In the genomic region with DNA sequence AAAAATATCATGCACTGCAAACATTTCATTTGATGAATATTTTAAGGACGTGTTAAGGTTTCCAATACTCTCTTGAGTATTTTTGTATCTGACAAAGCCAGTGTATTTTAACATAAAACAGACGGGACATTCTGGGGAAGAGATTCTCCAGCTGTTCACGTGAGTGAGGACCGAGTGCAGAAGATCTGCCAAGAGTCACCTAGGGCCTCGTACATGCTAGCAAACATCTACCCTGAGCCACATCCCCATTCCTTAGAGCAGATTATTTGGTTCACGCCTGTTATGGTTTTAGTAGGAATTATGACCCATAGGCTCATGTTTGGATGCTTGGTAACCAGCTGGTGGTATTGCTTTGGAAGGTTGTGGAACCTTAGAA, we compare ENCODE assay signal across 21 mouse cellular contexts. TPM values are rescaled to one million over a fixed set of nuclear protein-coding genes. Genes with fewer than 3 reads are reported as not detected.
DNase-seq lines count a peak whose midpoint lies in the region; ATAC-seq and TF ChIP-seq lines count a peak whose summit lies in the region.
"Had no signal": no experiment of that assay in that cellular context is flagged by ENCODE, and none has a peak within 500 bp of the region (broad histone marks: within the 10 kb centered on the region; RNA-seq: fewer than 3 reads in every experiment).

No protein-coding gene starts in this region.

- H3K36me3 ChIP-seq in heart, embryonic 10.5 days, result no peaks in the 10 kb centered on the region
- H3K36me3 ChIP-seq in kidney, embryonic 16.5 days (ENCODE audit: insufficient read depth, low read length), result no peaks in the 10 kb centered on the region
- H3K36me3 ChIP-seq in intestine, embryonic 16.5 days (ENCODE audit: control insufficient read depth, insufficient read depth, low read length), result no peaks in the 10 kb centered on the region
- H3K36me3 ChIP-seq in stomach, postnatal 0 days (ENCODE audit: control insufficient read depth, insufficient read depth, low read length), result no peaks in the 10 kb centered on the region
- H3K36me3 ChIP-seq in midbrain, embryonic 16.5 days (ENCODE audit: control insufficient read depth, insufficient read depth, low read length), result no peaks in the 10 kb centered on the region
- H3K36me3 ChIP-seq: embryonic facial prominence, embryonic 13.5 days; forebrain, embryonic 12.5 days; hindbrain, embryonic 13.5 days had no signal

- 80% methylated on average over 6 of the region's 6 CpGs for WGBS in heart, embryonic 10.5 days
- WGBS in kidney, embryonic 16.5 days, result 67% methylated on average over 6 of the region's 6 CpGs
- WGBS in intestine, embryonic 16.5 days, result 56% methylated on average over 6 of the region's 6 CpGs
- WGBS in stomach, postnatal 0 days, result 52% methylated on average over 6 of the region's 6 CpGs
- WGBS in midbrain, embryonic 16.5 days, result 89% methylated on average over 6 of the region's 6 CpGs

- TF ChIP-seq CTCF in stomach, postnatal 0 days (IDR thresholded peaks at IDR 0.05; ENCODE audit: low read depth), result no peak

- no peak overlapping the region for H3K9ac ChIP-seq in kidney, embryonic 16.5 days (replicated peaks; ENCODE audit: low read length)
- no peak overlapping the region for H3K9ac ChIP-seq in intestine, embryonic 16.5 days (ENCODE audit: low read depth, low read length)
- no peak overlapping the region for H3K9ac ChIP-seq in stomach, postnatal 0 days (ENCODE audit: low read length)
- H3K9ac ChIP-seq in midbrain, embryonic 16.5 days (ENCODE audit: low read depth, low read length), result no peak overlapping the region
- H3K9ac ChIP-seq: embryonic facial prominence, embryonic 13.5 days; forebrain, embryonic 12.5 days; hindbrain, embryonic 13.5 days had no signal

- no peak overlapping the region for H3K4me3 ChIP-seq in heart, embryonic 10.5 days
- no peak overlapping the region for H3K4me3 ChIP-seq in kidney, embryonic 16.5 days (ENCODE audit: low read length)
- no peak overlapping the region for H3K4me3 ChIP-seq in intestine, embryonic 16.5 days (ENCODE audit: low read length)
- H3K4me3 ChIP-seq in stomach, postnatal 0 days (ENCODE audit: low read depth, low read length), result no peak overlapping the region
- H3K4me3 ChIP-seq in midbrain, embryonic 16.5 days (ENCODE audit: low read depth, low read length), result no peak overlapping the region
- H3K4me3 ChIP-seq: embryonic facial prominence, embryonic 13.5 days; forebrain, embryonic 12.5 days; hindbrain, embryonic 13.5 days had no signal

- H3K27ac ChIP-seq in heart, embryonic 10.5 days, result peak overlapping the region; percentile 22; the same call in 1 of the 2 replicates
- peak overlapping the region; percentile 31; the same call in 1 of the 2 replicates for H3K27ac ChIP-seq in kidney, embryonic 16.5 days (ENCODE audit: low read length)
- H3K27ac ChIP-seq in intestine, embryonic 16.5 days (ENCODE audit: low read length), result peak overlapping the region; percentile 53
- peak overlapping the region; percentile 56; the same call in 1 of the 2 replicates for H3K27ac ChIP-seq in stomach, postnatal 0 days (replicated peaks)
- H3K27ac ChIP-seq in midbrain, embryonic 16.5 days (ENCODE audit: low read length), result no peak overlapping the region
- H3K27ac ChIP-seq: embryonic facial prominence, embryonic 13.5 days; forebrain, embryonic 12.5 days; hindbrain, embryonic 13.5 days had no signal

- peak; percentile 65 for DNase-seq in heart, embryonic 10.5 days (ENCODE audit: low spot score)
- no peak for DNase-seq in heart, adult 18-20 months
- no peak for DNase-seq in kidney, adult 8-10 months
- DNase-seq in stomach, postnatal 0 days (ENCODE audit: low spot score), result no peak
- DNase-seq: adrenal gland, postnatal 14 days; cerebellum, adult 11-12 months; cerebellum, adult 9-10 months; cerebellum, postnatal 36 days; gastrocnemius, postnatal 10 days; heart, postnatal 10 days had no signal

- no peak for TF ChIP-seq EP300 in stomach, postnatal 0 days (optimal IDR thresholded peaks at IDR 0.05)

- H3K4me1 ChIP-seq in heart, embryonic 10.5 days, result no peaks in the 10 kb centered on the region
- peaks cover 17% of the 10 kb centered on the region for H3K4me1 ChIP-seq in kidney, embryonic 16.5 days (ENCODE audit: insufficient read depth, low read length)
- peaks cover 3% of the 10 kb centered on the region; the same call in 1 of the 2 replicates for H3K4me1 ChIP-seq in intestine, embryonic 16.5 days (ENCODE audit: control insufficient read depth, insufficient read depth, low read length)
- H3K4me1 ChIP-seq in stomach, postnatal 0 days (replicated peaks; ENCODE audit: control insufficient read depth, insufficient read depth), result peaks cover 2% of the 10 kb centered on the region; the same call in 1 of the 2 replicates
- no peaks in the 10 kb centered on the region for H3K4me1 ChIP-seq in midbrain, embryonic 16.5 days (ENCODE audit: control insufficient read depth, insufficient read depth, low read length)
- H3K4me1 ChIP-seq: forebrain, embryonic 12.5 days; hindbrain, embryonic 13.5 days had no signal

- H3K4me2 ChIP-seq in kidney, embryonic 16.5 days (replicated peaks; ENCODE audit: low read depth, low read length), result no peak overlapping the region
- H3K4me2 ChIP-seq in intestine, embryonic 16.5 days (ENCODE audit: low read depth, low read length), result no peak overlapping the region
- no peak overlapping the region for H3K4me2 ChIP-seq in stomach, postnatal 0 days (replicated peaks; ENCODE audit: low read depth)
- H3K4me2 ChIP-seq in midbrain, embryonic 16.5 days (ENCODE audit: low read length), result no peak overlapping the region
- H3K4me2 ChIP-seq: embryonic facial prominence, embryonic 13.5 days; forebrain, embryonic 12.5 days; hindbrain, embryonic 13.5 days had no signal

- no peaks in the 10 kb centered on the region for H3K9me3 ChIP-seq in heart, embryonic 10.5 days
- no peaks in the 10 kb centered on the region for H3K9me3 ChIP-seq in kidney, embryonic 16.5 days (ENCODE audit: low read length)
- no peaks in the 10 kb centered on the region for H3K9me3 ChIP-seq in intestine, embryonic 16.5 days (ENCODE audit: control insufficient read depth, low read length)
- H3K9me3 ChIP-seq in stomach, postnatal 0 days (ENCODE audit: control insufficient read depth, low read length), result no peaks in the 10 kb centered on the region
- no peaks in the 10 kb centered on the region for H3K9me3 ChIP-seq in midbrain, embryonic 16.5 days (replicated peaks; ENCODE audit: control insufficient read depth, low read length, poor library complexity, severe bottlenecking)
- H3K9me3 ChIP-seq: embryonic facial prominence, embryonic 13.5 days; forebrain, embryonic 12.5 days; hindbrain, embryonic 13.5 days had no signal

- no peak for ATAC-seq in kidney, embryonic 16.5 days (ENCODE audit: low FRiP score, low TSS enrichment)
- ATAC-seq in intestine, embryonic 16.5 days, result peak; percentile 33; the same call in 1 of the 2 replicates
- no peak; the same call in 1 of the 2 replicates for ATAC-seq in stomach, postnatal 0 days (ENCODE audit: low FRiP score, low TSS enrichment)
- ATAC-seq in midbrain, embryonic 16.5 days, result no peak
- ATAC-seq: activated CD4-positive, CD25-positive, alpha-beta regulatory T cell, adult 4 months; forebrain, embryonic 16.5 days; Patski had no signal

- no peaks in the 10 kb centered on the region for H3K27me3 ChIP-seq in heart, embryonic 10.5 days (ENCODE audit: insufficient read depth, poor library complexity, severe bottlenecking)
- H3K27me3 ChIP-seq in kidney, embryonic 16.5 days (ENCODE audit: insufficient read depth, low read length), result no peaks in the 10 kb centered on the region
- no peaks in the 10 kb centered on the region for H3K27me3 ChIP-seq in intestine, embryonic 16.5 days (replicated peaks; ENCODE audit: control insufficient read depth, insufficient read depth, low read length)
- H3K27me3 ChIP-seq in stomach, postnatal 0 days (ENCODE audit: control insufficient read depth, insufficient read depth, low read length), result no peaks in the 10 kb centered on the region
- H3K27me3 ChIP-seq in midbrain, embryonic 16.5 days (ENCODE audit: control insufficient read depth, insufficient read depth, low read depth, low read length), result no peaks in the 10 kb centered on the region
- H3K27me3 ChIP-seq: embryonic facial prominence, embryonic 13.5 days; forebrain, embryonic 12.5 days; hindbrain, embryonic 13.5 days; Patski had no signal

RNA-seq across cellular contexts. Expression of a gene that starts 28.6 kb away (rescaled TPM):
- 0.70 and 1.4 TPM in 2 replicates for polyA plus RNA-seq in heart, embryonic 10.5 days (2016; fragmentation: Nextera tagmentation; extraction: Ambion mirVana)
- 10 to 100 TPM; 15.8 to 19.6 TPM for total RNA-seq in heart, adult 18-20 months (2021)
- 25.2 and 29.4 TPM in 2 replicates for polyA plus RNA-seq in kidney, embryonic 16.5 days (2015; fragmentation: Nextera tagmentation; extraction: Ambion mirVana)
- 30.1 and 35.7 TPM in 2 replicates for polyA plus RNA-seq in intestine, embryonic 16.5 days (2015; fragmentation: Nextera tagmentation; extraction: Ambion mirVana)
- 44.6 and 45.4 TPM in 2 replicates for polyA plus RNA-seq in stomach, postnatal 0 days (2015; fragmentation: Nextera tagmentation; extraction: Ambion mirVana)
- 14.7 and 15.4 TPM in 2 replicates for polyA plus RNA-seq in midbrain, embryonic 16.5 days (2015; fragmentation: Nextera tagmentation; extraction: Ambion mirVana)
- total RNA-seq: MEL had no signal
- polyA plus RNA-seq: C2C12, Patski had no signal

RNA-seq across cellular contexts. Expression of a gene that starts 35.0 kb away (rescaled TPM):
- 470 and 619 TPM in 2 replicates for polyA plus RNA-seq in heart, embryonic 10.5 days (2016; fragmentation: Nextera tagmentation; extraction: Ambion mirVana)
- total RNA-seq in heart, adult 18-20 months (2021), result 1,000 to 10,000 TPM; 3,158 to 3,186 TPM
- 945 and 1,022 TPM in 2 replicates for polyA plus RNA-seq in kidney, embryonic 16.5 days (2015; fragmentation: Nextera tagmentation; extraction: Ambion mirVana)
- polyA plus RNA-seq in intestine, embryonic 16.5 days (2015; fragmentation: Nextera tagmentation; extraction: Ambion mirVana), result 80.5 and 93.6 TPM in 2 replicates
- polyA plus RNA-seq in stomach, postnatal 0 days (2015; fragmentation: Nextera tagmentation; extraction: Ambion mirVana), result 151 and 174 TPM in 2 replicates
- polyA plus RNA-seq in midbrain, embryonic 16.5 days (2015; fragmentation: Nextera tagmentation; extraction: Ambion mirVana), result 407 and 436 TPM in 2 replicates
- total RNA-seq: MEL had no signal
